Comparison of ENCODE assay signal across 15 mouse cellular contexts in genomic region chr16:31069211-31070166, GRCm38 (mm10). TPM values are rescaled to one million over a fixed set of nuclear protein-coding genes. Genes with fewer than 3 reads are reported as not detected.
DNase-seq lines count a peak whose midpoint lies in the region; ATAC-seq and TF ChIP-seq lines count a peak whose summit lies in the region.
"Had no signal": no experiment of that assay in that cellular context is flagged by ENCODE, and none has a peak within 500 bp of the region (broad histone marks: within the 10 kb centered on the region; RNA-seq: fewer than 3 reads in every experiment).

No protein-coding gene starts in this region.

- no peaks in the 10 kb centered on the region for H3K9me3 ChIP-seq in heart, embryonic 12.5 days (replicated peaks)
- H3K9me3 ChIP-seq in lung, postnatal 0 days (ENCODE audit: low read length) = no peaks in the 10 kb centered on the region
- no peaks in the 10 kb centered on the region for H3K9me3 ChIP-seq in limb, embryonic 13.5 days
- H3K9me3 ChIP-seq in forebrain, embryonic 12.5 days = no peaks in the 10 kb centered on the region
- H3K9me3 ChIP-seq: midbrain, embryonic 12.5 days had no signal

- no peak overlapping the region for H3K4me3 ChIP-seq in heart, adult 2 months
- no peak overlapping the region for H3K4me3 ChIP-seq in heart, embryonic 12.5 days
- H3K4me3 ChIP-seq in lung, postnatal 0 days (ENCODE audit: low read depth, low read length) = no peak overlapping the region
- H3K4me3 ChIP-seq in brown adipose tissue, adult 24 weeks (ENCODE audit: insufficient read depth, low read depth, low read length) = no peak overlapping the region
- no peak overlapping the region for H3K4me3 ChIP-seq in limb, embryonic 13.5 days
- H3K4me3 ChIP-seq in forebrain, embryonic 12.5 days (replicated peaks) = no peak overlapping the region
- H3K4me3 ChIP-seq: layer of hippocampus, adult 2 months; midbrain, embryonic 12.5 days had no signal

- no peak for ATAC-seq in heart, embryonic 12.5 days (ENCODE audit: insufficient number of reproducible peaks, low FRiP score)
- 0 out of 2 replicates have a peak, but pooled peaks have one; percentile 20 for ATAC-seq in lung, postnatal 0 days
- ATAC-seq in limb, embryonic 13.5 days (ENCODE audit: low FRiP score, low read depth) = no peak
- ATAC-seq in forebrain, embryonic 12.5 days (ENCODE audit: low FRiP score) = no peak
- ATAC-seq: inflammation-experienced regulatory T-cells, adult 6 months had no signal

- H3K36me3 ChIP-seq in heart, adult 2 months (ENCODE audit: control insufficient read depth, insufficient read depth, low read length) = no peaks in the 10 kb centered on the region
- H3K36me3 ChIP-seq in heart, embryonic 12.5 days = no peaks in the 10 kb centered on the region
- no peaks in the 10 kb centered on the region for H3K36me3 ChIP-seq in lung, postnatal 0 days (ENCODE audit: insufficient read depth, low read length)
- no peaks in the 10 kb centered on the region for H3K36me3 ChIP-seq in limb, embryonic 13.5 days
- H3K36me3 ChIP-seq in forebrain, embryonic 12.5 days (replicated peaks) = no peaks in the 10 kb centered on the region
- H3K36me3 ChIP-seq: midbrain, embryonic 12.5 days had no signal

- H3K4me1 ChIP-seq in heart, adult 2 months (ENCODE audit: control insufficient read depth, insufficient read depth, low read length) = peaks cover 29% of the 10 kb centered on the region
- H3K4me1 ChIP-seq in heart, embryonic 12.5 days (replicated peaks) = peaks cover 36% of the 10 kb centered on the region
- peaks cover 7% of the 10 kb centered on the region; the same call in 1 of the 2 replicates for H3K4me1 ChIP-seq in lung, postnatal 0 days (ENCODE audit: insufficient read depth, low read depth, low read length)
- H3K4me1 ChIP-seq in brown adipose tissue, adult 24 weeks (ENCODE audit: control insufficient read depth, insufficient read depth, insufficient read length, low read length) = peaks cover 38% of the 10 kb centered on the region
- peaks cover 30% of the 10 kb centered on the region for H3K4me1 ChIP-seq in limb, embryonic 13.5 days
- peaks cover 17% of the 10 kb centered on the region for H3K4me1 ChIP-seq in forebrain, embryonic 12.5 days

- no peak for TF ChIP-seq POLR2A in heart, adult 2 months (IDR thresholded peaks at IDR 0.05; ENCODE audit: insufficient read depth, low read depth, low read length)

- H3K27ac ChIP-seq in heart, adult 2 months = peak overlapping the region; percentile 66
- no peak overlapping the region for H3K27ac ChIP-seq in heart, embryonic 12.5 days (ENCODE audit: poor library complexity, severe bottlenecking)
- no peak overlapping the region for H3K27ac ChIP-seq in lung, postnatal 0 days (ENCODE audit: low read length)
- H3K27ac ChIP-seq in brown adipose tissue, adult 24 weeks (replicated peaks; ENCODE audit: low read depth, low read length) = 0 out of 2 replicates have a peak overlapping the region, but pooled peaks have one; percentile 12
- no peak overlapping the region for H3K27ac ChIP-seq in limb, embryonic 13.5 days
- H3K27ac ChIP-seq in forebrain, embryonic 12.5 days = no peak overlapping the region
- H3K27ac ChIP-seq: layer of hippocampus, adult 2 months; liver, embryonic 14.5 days; midbrain, embryonic 12.5 days had no signal

- no peak overlapping the region for H3K9ac ChIP-seq in heart, adult 2 months (ENCODE audit: low read depth, low read length)
- no peak overlapping the region for H3K9ac ChIP-seq in heart, embryonic 12.5 days
- no peak overlapping the region for H3K9ac ChIP-seq in lung, postnatal 0 days (replicated peaks; ENCODE audit: low read depth)
- H3K9ac ChIP-seq in limb, embryonic 13.5 days = peak overlapping the region; percentile 31; the same call in 1 of the 2 replicates
- H3K9ac ChIP-seq in forebrain, embryonic 12.5 days = no peak overlapping the region
- H3K9ac ChIP-seq: liver, embryonic 14.5 days; midbrain, embryonic 12.5 days had no signal

- no peak for TF ChIP-seq EP300 in heart, adult 2 months (IDR thresholded peaks at IDR 0.05; ENCODE audit: insufficient read depth, low read depth, low read length)
- TF ChIP-seq EP300 in lung, postnatal 0 days (IDR thresholded peaks at IDR 0.05) = no peak

- 0 out of 2 replicates have a peak, but pooled peaks cover 1% of the 10 kb centered on the region for H3K79me2 ChIP-seq in heart, adult 2 months (replicated peaks; ENCODE audit: control insufficient read depth, insufficient read depth, low read length)

- 68% methylated on average over 14 of the region's 14 CpGs for WGBS in heart, adult 2 months
- WGBS in heart, embryonic 12.5 days = 78% methylated on average over 14 of the region's 14 CpGs
- 63% methylated on average over 14 of the region's 14 CpGs for WGBS in lung, postnatal 0 days
- WGBS in limb, embryonic 13.5 days = 62% methylated on average over 14 of the region's 14 CpGs
- 88% methylated on average over 14 of the region's 14 CpGs for WGBS in forebrain, embryonic 12.5 days

- no peak for TF ChIP-seq CTCF in heart, adult 2 months (IDR thresholded peaks at IDR 0.05)
- TF ChIP-seq CTCF in lung, postnatal 0 days (IDR thresholded peaks at IDR 0.05) = no peak

- intact Hi-C loops in heart, adult 2 months (cut with DNase I) = loop anchor here (1.0 to 10.0 kb wide), 5 partner anchors 93 to 532 kb away; no protein-coding TSS in a partner anchor

- peak in 1 of 2 experiments; percentile 46 for DNase-seq in heart, adult 2 months
- no peak for DNase-seq in lung, postnatal 0 days (ENCODE audit: low spot score)
- DNase-seq in lung, postnatal 10 days = no peak
- DNase-seq in layer of hippocampus, postnatal 25 days (ENCODE audit: extremely low spot score in 1 of 2, low spot score in 1 of 2) = no peak
- DNase-seq: cerebellum, adult 11 months; heart, postnatal 4 days; lung, postnatal 36 days had no signal

- H3K4me2 ChIP-seq in heart, embryonic 12.5 days = no peak overlapping the region
- no peak overlapping the region for H3K4me2 ChIP-seq in lung, postnatal 0 days (replicated peaks; ENCODE audit: low read depth, low read length)
- H3K4me2 ChIP-seq in limb, embryonic 13.5 days (replicated peaks) = no peak overlapping the region
- H3K4me2 ChIP-seq in forebrain, embryonic 12.5 days = no peak overlapping the region

- H3K27me3 ChIP-seq in heart, adult 2 months (ENCODE audit: control insufficient read depth, insufficient read depth, low read length) = no peaks in the 10 kb centered on the region
- no peaks in the 10 kb centered on the region for H3K27me3 ChIP-seq in heart, embryonic 12.5 days (replicated peaks)
- H3K27me3 ChIP-seq in lung, postnatal 0 days (replicated peaks; ENCODE audit: insufficient read depth, low read length) = no peaks in the 10 kb centered on the region
- H3K27me3 ChIP-seq in limb, embryonic 13.5 days = peaks cover 3% of the 10 kb centered on the region; the same call in 1 of the 2 replicates
- no peaks in the 10 kb centered on the region for H3K27me3 ChIP-seq in forebrain, embryonic 12.5 days
- H3K27me3 ChIP-seq: midbrain, embryonic 12.5 days had no signal

RNA-seq across cellular contexts. Expression of gene Xxylt1, which starts 11.7 kb away (rescaled TPM):
- total RNA-seq in heart, adult 2 months (2021) = 10 to 100 TPM; 10.5 to 11.5 TPM
- 13.5 and 21.5 TPM in 2 replicates for polyA plus RNA-seq in heart, adult 2 months (2012; rRNA removed)
- polyA plus RNA-seq in heart, embryonic 12.5 days (2016; fragmentation: Nextera tagmentation; extraction: Ambion mirVana) = 12.9 and 13.7 TPM in 2 replicates
- polyA plus RNA-seq in lung, postnatal 0 days (2015; fragmentation: Nextera tagmentation; extraction: Ambion mirVana) = 8.0 and 8.2 TPM in 2 replicates
- 5.6 and 5.8 TPM in 2 replicates for polyA plus RNA-seq in brown adipose tissue, adult 24 weeks (2012; ENCODE audit: insufficient read depth, insufficient read length, missing spikeins)
- polyA plus RNA-seq in limb, embryonic 13.5 days (2015; fragmentation: Nextera tagmentation; extraction: Ambion mirVana) = 17.9 and 18.3 TPM in 2 replicates
- total RNA-seq in layer of hippocampus, postnatal 25 days (2021) = 10 to 100 TPM; 20.0 to 21.6 TPM
- polyA plus RNA-seq in forebrain, embryonic 12.5 days (2016; fragmentation: Nextera tagmentation; extraction: Ambion mirVana) = 12.4 and 12.7 TPM in 2 replicates

Comparison
In these comparisons a context has a peak if more than half of its experiments do, and no peak if none do; other contexts are left out.
1. H3K27ac ChIP-seq: peak in heart, adult 2 months (single experiment) and brown adipose tissue, adult 24 weeks (single experiment); none in heart, embryonic 12.5 days (single experiment), lung, postnatal 0 days (single experiment), limb, embryonic 13.5 days (single experiment) and forebrain, embryonic 12.5 days (single experiment).